Mouse (Mus musculus) G1E (cell line): Measurements from ENCODE around the gene Slc22a4.

ENCODE experiments used
- CTCF ChIP-seq: IDR thresholded peaks from 2 replicates; pipeline ENCODE4 v1.5.1; 2012; ENCODE audit warnings: low read depth, low read length, inconsistent platforms, mixed read lengths
- GATA1 ChIP-seq: IDR thresholded peaks from 2 replicates; pipeline ENCODE4 v1.6.1; 2012; ENCODE audit warnings: borderline replicate concordance, low read length, inconsistent platforms, mixed read lengths

GRCm38 (mm10) chr11:54057428-54057827, 29.5 kb upstream of the Slc22a4 start:
- no peak for TF ChIP-seq CTCF
- no peak for TF ChIP-seq GATA1
